Mouse (Mus musculus) embryonic fibroblast, embryonic 13.5 days (primary cell): ENCODE measurements around the gene Echdc3.

ENCODE experiments used
- CTCF ChIP-seq: IDR thresholded peaks from 2 replicates; pipeline ENCODE4 v1.5.1; 2011; ENCODE audit warnings: mild to moderate bottlenecking, control low read depth, low read length, moderate library complexity, borderline replicate concordance; ENCODE audit not compliant: insufficient read depth
- POLR2A ChIP-seq: IDR thresholded peaks from 2 replicates; pipeline ENCODE4 v1.6.1; 2011; ENCODE audit warnings: low read depth, mild to moderate bottlenecking, control low read depth, low read length, moderate library complexity

DNA sequence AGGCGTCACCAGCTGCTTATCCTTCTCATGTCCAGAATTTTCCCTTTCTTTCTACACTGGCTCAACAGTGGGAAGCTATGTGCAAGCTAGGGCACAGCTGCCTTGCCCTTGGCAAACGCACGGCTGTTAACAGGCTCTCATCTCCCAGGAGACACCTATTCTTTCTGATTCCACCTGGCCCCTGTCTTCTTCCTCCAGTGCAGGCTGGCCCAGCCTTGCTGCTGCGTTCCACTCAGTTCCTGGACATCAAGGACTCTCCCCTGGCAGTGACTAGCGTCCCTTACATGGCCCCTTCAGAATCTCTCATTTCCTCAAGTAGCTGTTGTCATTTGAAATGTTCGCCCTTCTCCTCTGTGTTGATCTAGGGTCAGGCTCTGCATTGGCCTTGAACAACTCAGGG is 20.5 kb upstream of the Echdc3 start:
- TF ChIP-seq CTCF, result no peak
- no peak for TF ChIP-seq POLR2A
